ENCODE assay signal across 8 mouse cellular contexts in the genomic region with DNA sequence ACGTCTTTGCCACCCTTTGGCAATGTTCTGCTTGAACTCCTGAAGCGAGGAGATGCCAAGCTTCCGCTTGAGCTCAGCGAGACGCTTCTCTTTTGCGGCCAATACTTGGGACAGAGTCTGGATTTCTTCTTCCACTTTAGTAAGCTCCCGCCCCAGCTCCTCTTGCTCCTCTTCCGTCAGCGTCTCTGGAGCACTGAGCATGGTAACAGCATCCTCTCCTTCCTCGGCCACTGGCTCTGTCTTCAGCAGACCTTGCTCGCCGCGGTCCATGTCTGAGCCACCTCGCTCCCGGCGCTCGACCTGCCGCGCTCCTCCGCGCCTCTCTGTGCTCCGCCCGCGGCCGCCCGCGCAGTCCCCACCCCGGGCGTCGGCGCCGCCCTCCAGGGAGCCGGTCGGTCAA. TPM values are rescaled to one million over a fixed set of nuclear protein-coding genes. Genes with fewer than 3 reads are reported as not detected.
DNase-seq lines count a peak whose midpoint lies in the region; ATAC-seq and TF ChIP-seq lines count a peak whose summit lies in the region.

No protein-coding gene starts in this region.

- H3K4me3 ChIP-seq in left cerebral cortex, adult 2 months, result peak overlapping the region; percentile 43
- peak overlapping the region; percentile 23 for H3K4me3 ChIP-seq in forebrain, embryonic 13.5 days
- H3K4me3 ChIP-seq in hindbrain, embryonic 11.5 days (ENCODE audit: low read depth, low read length), result peak overlapping the region; percentile 19; the same call in 1 of the 2 replicates
- H3K4me3 ChIP-seq in limb, embryonic 15.5 days, result peak overlapping the region; percentile 40
- H3K4me3 ChIP-seq in midbrain, embryonic 15.5 days, result peak overlapping the region; percentile 29

- H3K27me3 ChIP-seq in forebrain, embryonic 13.5 days, result no peaks in the 10 kb centered on the region
- no peaks in the 10 kb centered on the region for H3K27me3 ChIP-seq in hindbrain, embryonic 11.5 days (ENCODE audit: control insufficient read depth, insufficient read depth, low read length)
- H3K27me3 ChIP-seq in limb, embryonic 15.5 days, result no peaks in the 10 kb centered on the region
- no peaks in the 10 kb centered on the region for H3K27me3 ChIP-seq in midbrain, embryonic 15.5 days (replicated peaks)

- H3K4me2 ChIP-seq in forebrain, embryonic 13.5 days, result peak overlapping the region; percentile 56
- peak overlapping the region; percentile 48 for H3K4me2 ChIP-seq in hindbrain, embryonic 11.5 days (replicated peaks; ENCODE audit: low read depth, low read length)
- H3K4me2 ChIP-seq in limb, embryonic 15.5 days, result peak overlapping the region; percentile 75
- peak overlapping the region; percentile 49 for H3K4me2 ChIP-seq in midbrain, embryonic 15.5 days

- WGBS in forebrain, embryonic 13.5 days, result 10% methylated on average over 34 of the region's 34 CpGs
- WGBS in hindbrain, embryonic 11.5 days, result 9% methylated on average over 34 of the region's 34 CpGs
- 6% methylated on average over 34 of the region's 34 CpGs for WGBS in limb, embryonic 15.5 days
- 12% methylated on average over 34 of the region's 34 CpGs for WGBS in midbrain, embryonic 15.5 days

- DNase-seq in left cerebral cortex, adult 2 months (ENCODE audit: extremely low spot score in 1 of 2, low spot score in 2 of 2), result peak; percentile 20 to 23
- DNase-seq in left cerebral cortex, adult 8-10 months (ENCODE audit: low spot score in 2 of 2), result no peak
- peak; percentile 29 for DNase-seq in c-Kit-positive CD71-positive TER-119-positive erythroid progenitor cells, embryonic 14.5 days (ENCODE audit: low spot score)
- DNase-seq in hindbrain, embryonic 11.5 days (ENCODE audit: low spot score), result peak; percentile 39
- DNase-seq in thymus, postnatal 25 days, result peak; percentile 6

- peak; percentile 52; the same call in 1 of the 2 replicates for ATAC-seq in forebrain, embryonic 13.5 days
- peak; percentile 66 for ATAC-seq in hindbrain, embryonic 11.5 days (ENCODE audit: low FRiP score)
- ATAC-seq in limb, embryonic 15.5 days (ENCODE audit: insufficient number of reproducible peaks, low FRiP score, low TSS enrichment, low read depth), result no peak
- ATAC-seq in midbrain, embryonic 15.5 days (replicated peaks), result peak; percentile 50; the same call in 1 of the 2 replicates

- H3K9ac ChIP-seq in forebrain, embryonic 13.5 days, result peak overlapping the region; percentile 54
- no peak overlapping the region for H3K9ac ChIP-seq in hindbrain, embryonic 11.5 days (ENCODE audit: low read depth, low read length)
- 0 out of 2 replicates have a peak overlapping the region, but pooled peaks have one; percentile 33 for H3K9ac ChIP-seq in limb, embryonic 15.5 days
- H3K9ac ChIP-seq in midbrain, embryonic 15.5 days, result no peak overlapping the region

- intact Hi-C loops in left cerebral cortex, adult 2 months (cut with DNase I), result no loop called here

- H3K9me3 ChIP-seq in forebrain, embryonic 13.5 days (replicated peaks), result no peaks in the 10 kb centered on the region
- no peaks in the 10 kb centered on the region for H3K9me3 ChIP-seq in hindbrain, embryonic 11.5 days (ENCODE audit: control insufficient read depth, low read length)
- H3K9me3 ChIP-seq in limb, embryonic 15.5 days, result no peaks in the 10 kb centered on the region
- H3K9me3 ChIP-seq in midbrain, embryonic 15.5 days, result no peaks in the 10 kb centered on the region

- no peak for TF ChIP-seq CTCF in left cerebral cortex, adult 2 months (IDR thresholded peaks at IDR 0.05)

- H3K27ac ChIP-seq in left cerebral cortex, adult 2 months, result no peak overlapping the region
- H3K27ac ChIP-seq in forebrain, embryonic 13.5 days, result no peak overlapping the region
- H3K27ac ChIP-seq in hindbrain, embryonic 11.5 days (ENCODE audit: low read depth, low read length), result no peak overlapping the region
- H3K27ac ChIP-seq in limb, embryonic 15.5 days, result no peak overlapping the region
- no peak overlapping the region for H3K27ac ChIP-seq in midbrain, embryonic 15.5 days

- peaks cover 39% of the 10 kb centered on the region for H3K36me3 ChIP-seq in forebrain, embryonic 13.5 days (ENCODE audit: poor library complexity, severe bottlenecking)
- H3K36me3 ChIP-seq in hindbrain, embryonic 11.5 days (ENCODE audit: control insufficient read depth, insufficient read depth, low read length), result no peaks in the 10 kb centered on the region
- peaks cover 34% of the 10 kb centered on the region for H3K36me3 ChIP-seq in limb, embryonic 15.5 days
- H3K36me3 ChIP-seq in midbrain, embryonic 15.5 days (replicated peaks), result peaks cover 15% of the 10 kb centered on the region

- H3K4me1 ChIP-seq in forebrain, embryonic 13.5 days, result peaks cover 6% of the 10 kb centered on the region; the same call in 1 of the 2 replicates
- H3K4me1 ChIP-seq in hindbrain, embryonic 11.5 days (replicated peaks; ENCODE audit: control insufficient read depth, insufficient read depth, low read length), result no peaks in the 10 kb centered on the region
- H3K4me1 ChIP-seq in limb, embryonic 15.5 days, result no peaks in the 10 kb centered on the region
- H3K4me1 ChIP-seq in midbrain, embryonic 15.5 days, result peaks cover 4% of the 10 kb centered on the region; the same call in 1 of the 2 replicates

RNA-seq across cellular contexts. Expression of a gene that starts 31.0 kb away (rescaled TPM):
- total RNA-seq in left cerebral cortex, adult 2 months (2021), result 10 to 100 TPM; 65.0 to 66.9 TPM
- total RNA-seq in left cerebral cortex, adult 8-10 months (2022), result 10 to 100 TPM; 61.1 to 66.6 (median 63.1) TPM
- 84.5 and 94.5 TPM in 2 replicates for polyA plus RNA-seq in forebrain, embryonic 13.5 days (2015; fragmentation: Nextera tagmentation; extraction: Ambion mirVana)
- polyA plus RNA-seq in hindbrain, embryonic 11.5 days (2014; fragmentation: Nextera tagmentation; extraction: Ambion mirVana), result 129 and 146 TPM in 2 replicates
- polyA plus RNA-seq in limb, embryonic 15.5 days (2015; fragmentation: Nextera tagmentation; extraction: Ambion mirVana), result 88.7 and 92.6 TPM in 2 replicates
- polyA plus RNA-seq in midbrain, embryonic 15.5 days (2015; fragmentation: Nextera tagmentation; extraction: Ambion mirVana), result 71.4 and 77.9 TPM in 2 replicates

RNA-seq across cellular contexts. Expression of a gene that starts 31.1 kb away (rescaled TPM):
- 1 to 10 TPM; 7.0 to 7.2 TPM for total RNA-seq in left cerebral cortex, adult 2 months (2021)
- total RNA-seq in left cerebral cortex, adult 8-10 months (2022), result 1 to 10 TPM; 5.8 to 9.9 (median 6.6) TPM
- 47.0 and 51.3 TPM in 2 replicates for polyA plus RNA-seq in forebrain, embryonic 13.5 days (2015; fragmentation: Nextera tagmentation; extraction: Ambion mirVana)
- 38.5 and 39.2 TPM in 2 replicates for polyA plus RNA-seq in hindbrain, embryonic 11.5 days (2014; fragmentation: Nextera tagmentation; extraction: Ambion mirVana)
- polyA plus RNA-seq in limb, embryonic 15.5 days (2015; fragmentation: Nextera tagmentation; extraction: Ambion mirVana), result 30.9 and 31.5 TPM in 2 replicates
- 29.2 and 32.1 TPM in 2 replicates for polyA plus RNA-seq in midbrain, embryonic 15.5 days (2015; fragmentation: Nextera tagmentation; extraction: Ambion mirVana)

RNA-seq across cellular contexts. Expression of a gene that starts 41.1 kb away (rescaled TPM):
- total RNA-seq in left cerebral cortex, adult 2 months (2021), result 10 to 100 TPM; 37.3 to 41.0 TPM
- 10 to 100 TPM; 36.1 to 41.6 (median 38.0) TPM for total RNA-seq in left cerebral cortex, adult 8-10 months (2022)
- 12.3 and 14.8 TPM in 2 replicates for polyA plus RNA-seq in forebrain, embryonic 13.5 days (2015; fragmentation: Nextera tagmentation; extraction: Ambion mirVana)
- polyA plus RNA-seq in hindbrain, embryonic 11.5 days (2014; fragmentation: Nextera tagmentation; extraction: Ambion mirVana), result 22.8 and 24.3 TPM in 2 replicates
- 9.5 and 11.8 TPM in 2 replicates for polyA plus RNA-seq in limb, embryonic 15.5 days (2015; fragmentation: Nextera tagmentation; extraction: Ambion mirVana)
- polyA plus RNA-seq in midbrain, embryonic 15.5 days (2015; fragmentation: Nextera tagmentation; extraction: Ambion mirVana), result 9.5 and 10.6 TPM in 2 replicates

Comparison
In these comparisons a context has a peak if more than half of its experiments do, and no peak if none do; other contexts are left out.
1. DNase-seq: peak in left cerebral cortex, adult 2 months (2 of 2), c-Kit-positive CD71-positive TER-119-positive erythroid progenitor cells, embryonic 14.5 days (single experiment), hindbrain, embryonic 11.5 days (single experiment) and thymus, postnatal 25 days (single experiment); none in left cerebral cortex, adult 8-10 months (0 of 2).
2. H3K9ac ChIP-seq: peak in forebrain, embryonic 13.5 days (single experiment) and limb, embryonic 15.5 days (single experiment); none in hindbrain, embryonic 11.5 days (single experiment) and midbrain, embryonic 15.5 days (single experiment).
3. Peak in every context shown above with its lines, with median percentiles within 50 percentile points of each other: H3K4me3 ChIP-seq and H3K4me2 ChIP-seq.